Mouse (Mus musculus): Measurements from ENCODE around the gene Dcps.

Dcps gene

GRCm38 (mm10) chr9:35131637-35132397 is 44.0 kb downstream of the Dcps start:
- DNase-seq = no peak

DNA sequence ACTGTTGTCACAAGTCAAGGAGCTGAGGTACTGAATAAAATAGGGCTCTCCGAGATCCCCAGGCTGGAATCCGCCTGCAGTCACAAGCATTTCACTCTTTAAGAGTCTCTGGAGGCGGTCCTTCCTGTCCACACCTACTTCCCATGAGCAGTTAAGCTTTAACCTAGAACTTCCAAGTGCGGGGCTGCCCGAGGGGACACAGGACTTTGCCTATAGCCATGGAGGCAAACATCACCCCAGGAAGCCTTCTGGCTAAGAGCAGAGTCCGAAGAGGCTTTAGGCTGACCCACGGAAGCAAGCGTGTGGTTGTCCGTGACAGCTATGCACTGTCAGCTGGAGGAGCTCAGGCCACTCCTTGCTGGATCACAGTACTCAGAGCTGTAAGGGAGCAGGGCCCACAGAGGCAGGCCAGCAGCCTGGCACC is 46.9 kb downstream of the Dcps start:
- DNase-seq = no peak

DNA sequence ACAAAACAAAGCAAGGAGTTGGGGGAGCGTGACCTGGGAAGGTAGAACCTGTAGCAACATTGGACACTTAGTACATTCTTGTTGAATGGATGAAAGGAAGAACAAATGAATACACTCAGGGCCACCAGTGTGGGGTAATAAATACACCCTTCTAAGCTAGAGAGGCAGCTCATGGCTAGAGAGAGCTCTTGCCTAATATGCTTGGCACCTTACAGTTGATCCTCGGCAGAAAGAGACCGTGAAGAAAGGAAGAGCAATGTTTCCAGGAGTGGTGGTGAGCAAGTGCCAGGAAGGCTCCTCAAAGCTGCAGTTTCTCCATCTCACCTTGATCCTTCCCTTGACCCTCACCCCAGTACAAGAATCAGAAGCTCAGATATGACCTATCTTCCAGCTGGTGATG is 47.3 kb downstream of the Dcps start:
- DNase-seq = no peak

DNA sequence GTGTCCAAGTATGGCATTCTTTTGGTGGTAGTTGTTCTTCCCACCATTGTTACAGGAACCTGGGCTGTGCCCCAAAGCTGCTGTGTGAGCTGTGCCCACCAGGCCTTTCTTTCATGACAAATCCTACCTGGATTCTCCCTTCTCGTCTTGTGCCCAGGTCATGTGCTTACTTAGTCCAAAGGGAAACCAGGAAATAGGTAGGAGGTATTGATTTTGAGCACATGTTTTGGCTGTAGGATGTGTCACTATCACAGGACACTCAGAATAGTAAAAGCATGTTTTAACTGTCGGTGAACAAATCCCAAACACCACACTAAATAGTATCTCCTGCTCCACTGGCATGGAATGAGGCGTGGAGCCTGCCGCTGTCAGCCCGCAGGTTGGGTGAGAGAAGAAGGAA is 48.3 kb downstream of the Dcps start:
- no peak for DNase-seq

- no peak for DNase-seq
Observed at GRCm38 (mm10) chr9:35127147-35127546, 48.7 kb downstream of the Dcps start.

GRCm38 (mm10) chr9:35124678-35124955 is 51.2 kb downstream of the Dcps start:
- DNase-seq = no peak

DNA sequence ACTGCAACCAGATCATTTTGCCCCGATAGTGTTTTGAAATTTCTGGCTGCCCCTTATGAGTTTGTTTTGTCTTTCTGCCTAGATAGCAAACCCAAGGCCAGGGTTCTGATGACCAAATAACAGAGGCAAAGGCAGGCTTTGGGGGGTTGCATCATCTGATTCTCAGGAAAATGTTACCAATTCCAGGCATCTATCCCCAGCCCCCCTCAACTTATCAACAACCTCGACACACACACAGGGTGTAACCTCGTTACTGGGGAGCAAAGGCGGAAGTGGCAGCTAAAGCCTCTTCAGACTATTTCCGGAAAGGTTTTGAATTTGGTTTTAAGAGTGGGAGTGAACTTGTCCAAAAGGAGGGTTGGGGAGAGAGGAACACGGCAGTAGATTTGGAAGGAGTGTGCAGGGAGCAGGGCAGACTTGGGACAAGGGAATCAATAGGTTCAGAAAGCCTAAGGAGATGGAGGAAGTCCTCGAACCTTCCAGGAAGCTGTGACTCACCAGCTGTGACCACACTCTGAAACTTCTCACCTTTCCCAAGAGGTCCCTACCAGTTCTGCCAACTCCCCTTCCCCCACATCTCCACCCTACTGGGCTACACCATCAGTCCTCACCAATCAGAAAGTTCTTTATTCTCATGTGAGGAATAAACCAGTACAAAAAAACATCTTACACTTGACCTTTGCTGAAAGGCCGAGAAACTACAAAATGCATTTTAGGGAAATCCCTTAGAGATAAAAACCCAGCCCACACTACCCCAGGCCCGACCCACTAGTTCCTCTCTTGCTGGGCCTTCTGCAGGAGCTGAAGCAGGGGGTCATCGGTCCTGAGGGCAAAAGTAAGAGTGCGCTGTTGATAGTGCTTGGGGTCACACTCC is 51.8 kb downstream of the Dcps start:
- no peak for DNase-seq

- no peak for DNase-seq
Observed at GRCm38 (mm10) chr9:35123456-35123803, 52.4 kb downstream of the Dcps start.

GRCm38 (mm10) chr9:35122551-35123266 is 53.2 kb downstream of the Dcps start:
- DNase-seq = no peak

DNA sequence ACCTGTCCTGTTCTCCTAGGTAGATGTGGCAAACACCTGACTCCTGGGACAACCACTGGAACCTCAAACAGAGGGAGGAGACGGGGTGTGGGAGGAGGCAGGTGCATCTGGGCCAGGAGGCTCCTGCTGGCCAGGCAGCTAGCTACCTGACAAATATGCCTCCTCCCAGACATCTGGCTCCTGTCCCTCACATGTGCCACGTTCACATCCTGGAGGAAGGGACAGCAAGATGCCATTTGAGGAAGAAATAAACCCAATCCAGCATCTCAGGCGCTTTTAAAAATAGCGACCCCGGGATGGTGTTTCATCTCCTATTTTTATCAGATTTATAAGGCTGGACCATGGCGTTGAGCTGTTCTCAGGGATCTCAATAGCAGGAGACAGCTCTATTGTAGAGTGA is 56.7 kb downstream of the Dcps start, which contains the start of gene St3gal4:
St3gal4 (minus strand) TSS at position 101 of the 400 bp plus-strand sequence.
- DNase-seq = no peak

DNA sequence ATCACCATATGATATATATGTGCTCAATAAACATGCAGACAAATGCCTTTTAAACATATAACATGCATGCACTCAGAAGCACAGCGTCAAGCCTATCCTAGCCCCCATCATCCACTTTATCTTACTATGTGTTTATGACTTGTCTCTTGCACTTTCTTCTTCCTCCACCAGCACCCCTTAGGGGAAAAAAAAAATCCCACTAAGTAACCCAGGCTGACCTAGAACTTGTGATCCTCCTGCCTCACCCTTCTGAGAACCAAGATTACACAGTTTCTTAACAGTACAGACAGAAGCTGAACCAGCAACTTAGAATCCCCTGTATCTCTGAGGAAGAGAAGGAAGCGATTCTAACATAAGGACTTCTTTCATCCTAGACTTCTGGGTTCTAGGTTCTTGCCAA is 57.3 kb downstream of the Dcps start:
- DNase-seq = no peak

- peak in 1 of 2 experiments; percentile 51 for DNase-seq
Observed at GRCm38 (mm10) chr9:35117384-35118295, 58.2 kb downstream of the Dcps start.

- DNase-seq = peak; percentile 75 to 81
Observed at GRCm38 (mm10) chr9:35116391-35117381, 59.2 kb downstream of the Dcps start.

GRCm38 (mm10) chr9:35115804-35116203 is 60.1 kb downstream of the Dcps start:
- DNase-seq = no peak

DNA sequence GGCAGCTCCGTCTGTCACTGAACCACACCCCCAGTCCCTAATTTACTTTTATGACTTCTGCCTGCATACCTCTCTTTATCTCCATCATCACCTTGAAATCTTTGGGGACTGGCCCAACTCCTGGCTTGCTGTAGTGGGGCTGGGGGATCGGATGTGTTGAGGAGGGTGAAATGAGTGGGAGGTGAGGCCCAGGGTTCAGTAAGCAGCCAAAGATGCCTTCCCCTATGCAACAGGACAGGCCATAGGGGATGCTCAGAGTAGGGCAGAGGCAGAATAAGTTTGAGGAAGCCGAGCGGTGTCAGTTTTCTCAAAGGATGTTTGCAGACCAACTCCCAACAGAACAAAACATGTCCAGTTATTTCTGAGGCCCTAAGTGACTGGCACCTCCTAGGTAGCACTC is 60.6 kb downstream of the Dcps start:
- DNase-seq = no peak

- DNase-seq = no peak
Observed at GRCm38 (mm10) chr9:35114234-35114633, 61.6 kb downstream of the Dcps start.

DNA sequence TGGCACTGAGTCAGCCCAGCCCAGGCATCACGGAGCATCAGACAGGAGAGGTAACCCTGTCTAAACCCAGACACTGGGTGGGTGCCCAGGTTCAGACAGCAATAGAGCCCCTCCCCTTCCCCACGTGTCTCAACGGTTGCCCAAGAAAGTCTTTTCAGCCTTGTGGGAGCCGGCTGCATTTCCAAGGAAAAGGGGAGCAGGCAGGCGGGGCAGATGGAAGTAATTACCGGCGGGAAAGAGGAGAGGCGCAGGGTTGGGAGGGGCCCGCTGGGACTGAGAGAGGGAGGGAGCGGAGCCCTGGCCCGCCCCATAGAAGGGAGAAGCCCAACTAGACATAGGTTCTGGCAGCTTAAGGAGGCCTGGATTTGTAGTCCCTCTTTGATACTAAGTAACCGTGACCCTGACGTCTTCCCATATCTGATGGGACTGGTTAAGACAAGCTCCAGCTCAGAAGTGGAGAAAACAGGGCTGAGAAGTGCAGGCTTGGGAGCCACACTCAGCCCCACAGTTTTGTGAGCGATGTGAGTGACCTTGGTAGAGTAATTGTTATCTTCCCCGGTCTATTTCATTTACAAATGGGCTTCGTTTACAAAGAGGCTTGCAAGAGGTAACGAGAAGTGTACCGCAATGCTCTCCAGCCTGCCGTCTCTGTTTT is 63.8 kb downstream of the Dcps start:
- DNase-seq = no peak

GRCm38 (mm10) chr9:35111446-35111845 is 64.4 kb downstream of the Dcps start:
- peak in 1 of 2 experiments; percentile 1 for DNase-seq

- DNase-seq = peak in 1 of 2 experiments; percentile 1
Observed at GRCm38 (mm10) chr9:35110567-35110966, 65.3 kb downstream of the Dcps start.

DNA sequence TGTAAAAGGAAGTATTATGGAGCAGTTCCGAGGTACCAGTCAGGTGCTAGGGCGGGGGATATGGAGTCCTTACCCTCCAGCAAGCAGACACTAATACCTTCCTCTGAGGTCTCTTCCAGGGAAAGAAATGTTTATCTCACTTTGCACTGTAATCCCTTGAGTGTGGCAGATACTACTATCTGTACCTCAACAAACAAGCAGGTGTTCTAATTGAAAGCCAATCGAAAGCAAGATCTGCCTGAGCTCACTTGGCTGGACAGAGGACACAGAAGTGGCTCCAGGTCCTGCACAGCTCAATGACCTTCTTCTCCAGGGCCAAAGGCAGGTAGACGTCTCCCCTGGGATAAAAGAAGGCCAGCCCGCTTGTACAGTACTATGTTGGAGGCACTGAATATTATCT is 65.8 kb downstream of the Dcps start:
- peak in 1 of 2 experiments; percentile 0 for DNase-seq

DNA sequence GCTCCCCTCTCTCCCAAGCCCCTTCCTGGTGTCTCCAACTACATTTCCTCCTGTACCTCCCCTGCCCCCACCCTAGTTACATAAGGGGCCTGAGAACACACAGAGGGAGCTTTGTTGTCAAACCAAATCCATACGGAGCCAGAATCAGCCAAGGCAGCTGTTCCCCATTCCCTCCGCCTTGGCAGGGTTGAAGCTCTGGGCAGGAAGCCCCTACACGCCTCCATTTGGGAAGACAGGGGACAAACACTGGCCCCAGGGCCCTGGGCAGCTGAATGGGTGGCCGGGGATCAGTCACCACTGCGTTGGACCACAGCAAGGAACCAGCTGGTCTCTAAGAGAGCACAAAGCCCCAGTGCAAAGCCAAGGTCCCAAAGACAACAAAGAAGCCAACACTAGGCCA is 66.9 kb downstream of the Dcps start:
- DNase-seq = peak in 1 of 2 experiments; percentile 5

All from thymus, adult 18-20 months (tissue).